Mouse (Mus musculus) natural killer cell, adult 2 months (primary cell): ENCODE data around the gene BC025920.
A peak's percentile ranks its signal among the peaks of the same experiment; 100 is the strongest.

Source experiments
- DNase-seq, 2 experiments: peaks; one replicate each; pipeline ENCODE4 v3.0.0; 2022; ENCODE audit warnings: low spot score in 2 of 2

Gene BC025920

DNA sequence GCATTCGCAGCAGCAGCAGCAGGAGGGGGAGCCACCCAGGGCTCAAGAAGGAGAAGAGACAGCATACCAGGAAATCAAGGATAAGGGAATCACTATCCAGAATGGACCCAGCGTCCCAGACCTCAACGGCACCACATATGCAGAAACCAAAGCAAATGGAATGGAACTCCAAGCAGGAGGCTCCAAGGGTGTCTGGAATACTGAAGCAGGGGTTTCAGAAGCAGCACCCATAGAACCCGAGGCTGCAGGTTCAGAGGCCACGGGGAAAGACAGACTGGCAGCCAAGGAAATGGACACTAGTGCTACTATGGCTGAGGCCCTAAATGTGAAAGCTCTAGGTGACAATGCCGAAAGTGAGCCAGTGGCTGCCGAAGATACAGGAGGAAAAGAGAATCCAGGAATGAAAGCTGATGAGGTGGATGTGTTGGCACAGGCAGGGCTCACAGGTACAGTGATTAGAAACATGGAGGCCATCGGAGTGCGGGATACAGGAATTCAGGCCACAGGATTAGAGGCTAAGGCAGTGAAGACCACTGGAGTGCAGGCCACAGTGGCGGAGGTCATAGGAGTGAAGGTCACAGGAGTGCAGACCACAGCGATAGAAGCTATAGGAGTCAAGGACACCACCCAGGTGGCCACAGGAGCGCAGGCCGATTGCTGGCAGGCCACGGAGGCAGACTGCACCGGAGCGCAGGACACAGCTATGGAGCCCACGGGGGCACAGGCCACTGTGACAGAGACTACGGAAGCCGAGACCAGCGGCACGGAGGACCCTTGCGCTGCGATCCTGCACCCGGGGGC, 36.8 kb downstream of the BC025920 start:
- no peak for DNase-seq

DNA sequence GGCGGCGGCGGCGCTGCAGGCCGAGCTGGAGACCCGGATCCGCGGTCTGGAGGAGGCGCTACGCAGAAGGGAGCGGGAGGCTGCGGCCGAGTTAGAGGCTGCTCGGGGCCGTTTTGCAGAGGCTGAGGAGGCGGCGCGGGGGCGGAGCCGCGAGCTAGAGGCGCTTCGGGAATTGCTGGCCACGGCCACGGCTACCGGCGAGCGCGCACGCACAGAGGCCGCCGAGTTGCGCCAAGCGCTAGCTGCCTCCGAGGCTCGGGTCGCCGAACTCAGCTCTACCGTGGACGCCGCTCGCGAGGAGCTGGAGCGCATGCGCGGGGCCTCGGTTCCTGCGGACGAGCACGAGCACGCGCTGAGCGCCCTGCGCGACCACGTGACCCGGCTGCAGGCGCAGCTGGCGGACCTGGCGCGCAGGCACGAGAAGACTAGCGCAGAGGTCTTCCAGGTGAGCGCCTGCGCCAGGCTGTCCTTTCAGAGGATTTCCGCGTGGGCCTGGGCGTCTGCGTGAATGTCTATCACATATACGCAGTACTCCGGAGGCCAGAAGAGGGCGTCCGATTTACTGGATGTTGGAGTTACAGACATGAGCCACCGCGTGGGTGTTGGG, 37.5 kb downstream of the BC025920 start:
- peak; percentile 90 to 94 for DNase-seq

DNA sequence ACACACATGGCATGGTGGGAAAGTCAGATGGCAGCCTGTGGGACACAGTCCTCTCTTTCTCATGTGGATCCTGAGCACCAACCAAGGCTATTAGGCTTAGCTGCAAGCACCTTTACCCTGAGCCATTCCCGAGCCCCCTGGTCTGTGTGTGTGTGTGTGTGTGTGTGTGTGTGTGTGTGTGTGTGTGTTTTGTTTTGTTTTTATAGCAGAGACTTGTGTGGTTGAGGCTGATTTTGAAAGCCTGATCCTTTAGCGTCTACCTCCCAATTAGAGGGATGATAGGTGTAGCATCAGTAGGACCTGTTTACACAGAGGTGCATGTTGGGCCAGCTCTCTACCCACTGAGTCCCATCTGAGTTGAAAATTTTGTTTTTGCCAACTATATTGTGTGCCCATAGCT, 38.1 kb downstream of the BC025920 start:
- no peak for DNase-seq

DNA sequence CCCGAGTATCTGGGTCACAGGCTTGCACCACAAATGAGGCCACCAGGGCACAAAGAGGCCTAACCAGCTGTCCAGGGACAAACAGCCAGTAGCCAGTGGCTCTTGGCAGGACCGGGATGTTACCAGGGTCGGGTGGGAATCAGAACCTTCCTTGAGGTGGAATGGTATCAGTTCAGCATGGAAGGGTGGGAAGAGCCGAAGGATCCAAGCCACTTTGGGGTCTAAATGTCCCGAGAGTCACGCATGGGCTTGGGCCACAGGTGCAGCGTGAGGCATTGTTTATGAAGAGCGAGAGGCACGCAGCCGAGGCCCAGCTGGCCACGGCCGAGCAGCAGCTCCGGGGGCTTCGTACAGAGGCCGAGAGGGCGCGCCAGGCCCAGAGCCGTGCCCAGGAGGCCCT, 38.6 kb downstream of the BC025920 start:
- no peak for DNase-seq

DNA sequence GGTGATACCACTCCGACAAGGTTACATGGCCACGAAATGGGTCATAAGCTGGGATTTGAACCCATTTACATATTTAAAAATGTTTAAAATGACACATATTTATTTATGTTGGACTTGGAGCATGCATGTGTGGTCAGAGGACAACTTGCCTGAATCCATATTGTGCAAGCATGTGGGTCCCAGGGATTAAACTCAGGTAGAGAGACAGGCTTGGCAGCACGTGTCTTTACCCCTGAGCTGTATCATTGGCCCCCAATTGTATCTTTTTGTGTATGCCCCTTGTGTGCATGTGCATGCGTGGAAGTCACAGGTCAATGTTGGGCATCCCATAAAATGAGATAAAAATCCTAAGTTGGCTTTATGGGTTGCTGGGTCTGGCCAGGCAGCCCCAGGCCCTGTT, 39.3 kb downstream of the BC025920 start:
- DNase-seq: no peak

DNA sequence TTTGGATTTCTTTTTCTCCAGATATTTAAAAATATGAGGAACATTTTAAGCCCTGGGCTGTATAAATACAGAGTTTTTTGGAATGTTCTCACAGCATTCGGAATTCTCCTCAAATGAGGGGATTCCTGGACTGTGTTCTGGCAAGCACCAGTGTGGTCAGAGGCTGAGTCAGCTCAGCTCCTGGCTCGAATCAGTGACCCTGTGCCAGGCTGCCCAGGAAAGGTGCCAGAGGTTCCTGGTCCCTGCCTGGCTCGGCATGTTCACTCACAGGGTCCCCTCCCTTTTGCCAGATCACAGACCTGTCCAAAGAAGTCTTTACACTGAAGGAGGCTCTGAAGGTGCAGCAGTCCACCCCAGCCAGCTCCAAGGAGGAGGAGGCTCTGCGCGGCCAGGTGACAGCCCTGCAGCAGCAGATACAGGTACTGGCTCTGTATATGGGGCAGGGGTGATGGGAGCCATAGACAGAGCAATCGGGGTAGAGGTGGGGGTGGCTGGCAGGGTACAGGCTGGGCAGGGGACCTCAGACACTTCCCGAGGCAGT, 40.0 kb downstream of the BC025920 start:
- no peak for DNase-seq

DNA sequence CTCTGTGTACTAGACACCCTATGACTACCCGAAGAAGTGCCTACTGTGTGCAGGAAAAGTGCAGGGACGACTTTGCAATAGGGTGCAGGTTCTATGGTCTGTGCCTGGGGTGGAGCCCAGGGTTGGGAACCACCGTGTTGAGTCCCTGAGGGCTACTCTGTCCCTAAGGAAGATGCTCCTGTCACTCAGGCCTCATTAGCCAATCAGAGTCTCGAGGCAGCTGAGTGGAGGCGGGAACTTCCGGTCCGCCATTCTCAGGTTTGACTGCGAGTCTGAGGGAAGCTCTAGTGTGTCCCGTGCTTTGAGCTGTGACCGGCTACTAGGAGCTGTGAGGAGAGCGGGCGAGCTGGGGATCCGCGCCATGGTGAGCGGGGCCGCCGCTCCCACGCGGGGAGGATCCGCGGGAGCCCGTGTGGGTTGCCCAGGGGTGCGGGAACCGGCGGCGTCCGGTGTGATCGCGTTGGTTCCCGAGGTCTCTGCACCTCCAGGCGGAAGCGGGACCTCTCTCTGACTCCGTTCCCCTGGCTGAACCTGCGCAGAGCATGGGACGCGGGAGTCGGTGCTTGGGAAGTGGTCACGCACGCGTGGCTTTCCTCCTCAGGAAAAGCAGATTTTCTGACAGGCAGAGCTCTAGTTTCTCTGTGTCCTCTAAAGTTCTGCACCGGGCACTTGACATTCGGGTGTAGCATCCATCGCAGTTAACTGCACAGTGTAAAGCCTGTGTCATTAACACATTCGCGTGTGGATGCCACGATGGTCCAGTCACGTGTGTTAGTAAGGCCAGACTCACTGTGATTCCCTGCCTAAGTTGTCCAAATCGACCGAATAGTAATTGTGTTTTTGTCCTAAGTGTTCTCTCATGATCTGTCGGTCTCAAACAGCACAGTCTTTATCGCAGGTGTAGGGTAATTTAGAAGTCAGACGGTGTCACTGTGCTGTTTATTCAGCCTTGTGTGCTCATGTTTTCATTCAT, 43.0 kb downstream of the BC025920 start, which contains the start of gene Gm10778:
TSS of gene Gm10778 (plus strand) at position 257 of the 973 bp plus-strand sequence.
- DNase-seq: peak; percentile 78 to 84

DNA sequence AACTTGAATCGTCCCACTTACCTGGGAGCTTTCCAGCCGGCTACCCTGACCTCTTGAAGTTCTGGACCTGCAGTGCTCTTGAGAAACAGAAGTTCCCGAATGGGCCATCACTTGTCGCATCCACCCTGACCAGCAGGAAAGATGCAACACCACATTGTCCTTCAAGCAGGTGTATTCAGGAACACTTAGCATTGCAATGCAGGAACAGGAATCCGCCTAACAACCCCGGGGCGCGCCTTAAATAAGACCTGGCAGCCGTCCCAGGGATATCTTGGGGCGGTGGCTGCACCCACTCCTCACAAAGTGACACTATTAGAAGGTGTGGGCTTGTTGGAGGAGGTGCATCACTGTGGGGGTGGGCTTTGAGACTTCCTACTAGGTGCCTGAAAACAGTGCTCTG, 49.1 kb downstream of the BC025920 start:
- no peak for DNase-seq

DNA sequence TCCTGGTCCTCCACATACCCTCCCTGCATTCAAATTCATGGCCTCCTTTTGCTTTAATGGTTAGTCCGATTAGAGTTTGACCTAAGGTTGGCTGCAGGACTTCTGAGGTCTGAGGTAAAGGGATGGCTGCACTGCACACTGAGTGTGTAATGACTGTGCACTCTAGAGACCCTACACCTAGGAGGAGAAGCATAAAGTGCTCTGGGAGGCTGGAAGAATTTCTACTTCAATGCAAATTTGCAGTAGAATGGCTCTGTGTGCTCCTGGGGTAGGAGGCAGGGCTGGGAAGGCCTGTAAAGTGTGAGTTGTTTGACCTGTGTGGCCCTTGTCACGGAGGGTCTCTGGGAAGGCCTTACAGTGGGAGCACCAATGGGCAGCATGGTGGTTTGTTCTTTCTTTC, 50.1 kb downstream of the BC025920 start:
- no peak for DNase-seq
